Mouse (Mus musculus) liver, embryonic 12.5 days (tissue): ENCODE results near the gene Ang. TPM values are rescaled to one million over a fixed set of nuclear protein-coding genes. Genes with fewer than 3 reads are reported as not detected.
A peak's percentile ranks its signal among the peaks of the same experiment; 100 is the strongest.

Experiments
- ATAC-seq: fragments of 200-750 bp; cut with Nextera tagmentation; 2 replicates; pipeline ENCODE4 v1.8.0; 2017; ENCODE audit warnings: moderate number of reproducible peaks, mild to moderate bottlenecking, moderate library complexity
- H3K27ac ChIP-seq: fragments of 300-500 bp; sonication (generic); 2 replicates; pipeline ENCODE4 v1.5.1; 2016; ENCODE audit warnings: mild to moderate bottlenecking
- H3K27me3 ChIP-seq: fragments of 300-500 bp; sonication (generic); replicated peaks from 2 replicates; pipeline ENCODE4 v1.6.1; 2016; ENCODE audit warnings: mild to moderate bottlenecking, moderate library complexity
- H3K36me3 ChIP-seq: fragments of 300-500 bp; sonication (generic); 2 replicates; pipeline ENCODE4 v1.6.1; 2016; ENCODE audit warnings: mild to moderate bottlenecking, moderate library complexity
- H3K4me1 ChIP-seq: fragments of 300-500 bp; sonication (generic); 2 replicates; pipeline ENCODE4 v1.6.1; 2016
- H3K4me2 ChIP-seq: fragments of 300-500 bp; sonication (generic); 2 replicates; pipeline ENCODE4 v1.6.1; 2016; ENCODE audit warnings: mild to moderate bottlenecking, moderate library complexity
- H3K4me3 ChIP-seq: fragments of 300-500 bp; sonication (generic); 2 replicates; pipeline ENCODE4 v1.5.1; 2016; ENCODE audit warnings: mild to moderate bottlenecking, moderate library complexity
- H3K9ac ChIP-seq: fragments of 300-500 bp; sonication (generic); 2 replicates; pipeline ENCODE4 v1.6.1; 2016; ENCODE audit warnings: mild to moderate bottlenecking, moderate library complexity
- H3K9me3 ChIP-seq: fragments of 300-500 bp; sonication (generic); replicated peaks from 2 replicates; pipeline ENCODE4 v1.6.1; 2016; ENCODE audit warnings: mild to moderate bottlenecking, moderate library complexity
- WGBS: fragments of 180-500 bp; shearing (Covaris S2); methylation state at CpG from one replicate; pipeline ENCODE4 v1.1.7; 2016; ENCODE audit not compliant: insufficient replicate concordance; 5-methylcytosine and 5-hydroxymethylcytosine counted together
- polyA plus RNA-seq: library from polyadenylated mRNA; unstranded; fragments of >200 nt; fragmentation: Nextera tagmentation; extraction: Ambion mirVana; gene quantifications from 2 replicates; pipeline ENCODE4 v1.2.1, GENCODE M21; 2016

Ang gene
- polyA plus RNA-seq, result 2.6 and 3.5 TPM in 2 replicates

DNA sequence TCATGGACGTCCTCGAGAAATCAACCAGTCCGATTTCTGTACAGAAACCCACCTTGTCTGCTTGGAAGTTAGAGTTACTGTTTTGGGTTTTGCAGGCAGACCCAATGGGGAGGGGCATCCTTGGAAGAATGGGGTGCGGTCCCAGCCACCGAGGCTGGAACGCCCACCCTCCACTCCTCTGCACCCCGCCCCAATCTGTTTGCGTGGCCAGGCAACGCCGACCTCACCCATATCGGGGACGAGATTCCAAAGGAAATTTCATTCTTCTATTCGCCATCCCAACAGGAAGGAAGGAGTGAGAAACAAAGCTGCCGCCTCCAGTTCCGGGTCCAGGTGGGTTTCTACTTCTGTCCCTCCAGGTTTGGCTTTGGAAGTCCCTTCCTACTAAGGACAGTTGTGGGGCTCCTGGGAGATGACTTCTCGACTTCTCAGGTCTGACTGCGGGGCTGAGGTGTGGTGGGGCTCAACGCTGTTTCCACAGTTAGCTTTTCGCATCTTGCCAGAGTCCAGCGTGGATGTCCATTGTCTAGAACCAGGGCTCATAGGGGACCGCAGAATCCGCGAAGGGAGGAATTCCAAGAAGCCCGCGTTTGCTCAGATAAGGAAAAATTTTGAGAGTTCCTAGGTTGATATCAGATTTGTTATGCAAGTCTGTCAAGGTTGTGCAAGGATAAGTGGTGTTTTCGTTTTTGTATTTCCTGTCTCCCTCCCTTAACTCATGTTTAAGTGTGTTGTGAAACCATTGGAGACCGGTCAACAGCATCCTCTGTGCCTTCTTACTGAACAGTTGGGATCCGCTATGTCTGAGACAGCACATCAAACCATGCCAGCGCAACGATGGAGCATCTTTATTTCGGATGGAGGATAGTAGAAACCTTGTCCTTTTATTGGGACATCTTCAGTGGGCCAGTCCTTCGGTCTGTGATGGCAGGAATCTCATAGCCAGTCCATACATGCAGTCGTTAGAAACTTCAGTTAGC, at the start of gene Ang, which contains the start of gene Rnase4:
Gene Ang, plus strand, starts transcription at position 230 of the 980 bp plus-strand sequence.
Gene Rnase4, plus strand, starts transcription at position 157 of the 980 bp plus-strand sequence.
- H3K4me2 ChIP-seq, result peak within 1 kb of the TSS; percentile 95
- H3K27me3 ChIP-seq, result no peaks in the 10 kb centered on the region
- ATAC-seq, result no peak
- no peaks in the 10 kb centered on the region for H3K36me3 ChIP-seq
- peak within 1 kb of the TSS; percentile 89 for H3K27ac ChIP-seq
- 7% methylated on average over 33 of the region's 33 CpGs for WGBS
- H3K4me3 ChIP-seq, result peak within 1 kb of the TSS; percentile 79
- no peaks in the 10 kb centered on the region for H3K9me3 ChIP-seq
- peaks cover 51% of the 10 kb centered on the region for H3K4me1 ChIP-seq
- peak within 1 kb of the TSS; percentile 76 for H3K9ac ChIP-seq

DNA sequence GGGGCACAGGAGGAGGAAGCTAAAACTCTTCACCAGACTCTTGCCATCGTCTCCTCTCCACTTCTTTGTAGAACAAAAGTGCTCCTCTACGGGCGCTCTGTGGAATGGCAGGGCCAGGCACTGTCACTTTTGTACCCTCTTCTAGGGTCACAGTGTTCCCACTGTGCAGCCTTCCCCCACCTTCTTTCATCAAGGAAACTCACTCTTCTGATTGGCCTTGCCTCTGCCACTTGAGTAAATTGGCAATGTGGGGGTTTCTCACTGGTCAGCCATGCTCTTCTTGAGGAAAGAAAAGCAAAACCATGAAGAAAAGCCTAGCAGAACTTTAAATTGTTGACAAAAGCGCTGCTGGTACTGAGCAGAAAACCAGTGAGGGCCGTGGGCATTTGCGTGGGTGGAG, 49.2 kb upstream of the Ang start, which contains the start of gene Rnase9:
Gene Rnase9, minus strand, starts transcription at position 101 of the 400 bp plus-strand sequence.
- 69% methylated on average over 6 of the region's 6 CpGs for WGBS
- ATAC-seq, result no peak
- H3K9ac ChIP-seq, result no peak within 1 kb of the TSS

DNA sequence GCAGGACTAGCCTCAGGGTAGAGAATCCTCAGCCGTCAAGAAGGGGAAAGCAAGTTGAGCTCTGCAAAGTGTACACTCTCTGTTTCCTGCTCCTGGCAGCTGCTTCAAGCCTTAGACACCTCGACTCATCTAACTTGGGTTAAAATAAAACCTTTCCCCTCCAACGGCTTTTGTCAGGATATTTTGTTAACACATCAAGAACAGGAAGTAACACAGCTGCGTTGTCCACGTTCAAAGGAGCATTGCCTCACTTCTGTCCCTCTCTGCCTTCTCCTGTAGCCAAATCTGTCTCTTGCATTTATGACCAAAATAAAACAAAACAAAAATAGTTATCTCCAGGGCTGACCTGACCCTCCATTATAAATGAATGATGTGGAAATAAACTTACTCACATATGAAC, 43.1 kb upstream of the Ang start:
- Histone ChIP-seq H3K9ac (no peak overlapping the region), H3K9me3 (no peaks in the 10 kb centered on the region), H3K4me2 (no peak overlapping the region), H3K27me3 (no peaks in the 10 kb centered on the region), H3K4me1 (no peaks in the 10 kb centered on the region), H3K27ac (no peak overlapping the region), H3K4me3 (no peak overlapping the region), H3K36me3 (no peaks in the 10 kb centered on the region)
- ATAC-seq, result no peak
- WGBS, result 20% methylated on average over 5 of the region's 5 CpGs

More for the DNA sequence above, 49.2 kb upstream of the Ang start, which contains the start of gene Rnase9:
- Histone ChIP-seq H3K4me2 (no peak within 1 kb of the TSS), H3K9me3 (no peaks in the 10 kb centered on the region), H3K27ac (no peak within 1 kb of the TSS), H3K27me3 (no peaks in the 10 kb centered on the region), H3K36me3 (no peaks in the 10 kb centered on the region), H3K4me1 (no peaks in the 10 kb centered on the region), H3K4me3 (no peak within 1 kb of the TSS)

DNA sequence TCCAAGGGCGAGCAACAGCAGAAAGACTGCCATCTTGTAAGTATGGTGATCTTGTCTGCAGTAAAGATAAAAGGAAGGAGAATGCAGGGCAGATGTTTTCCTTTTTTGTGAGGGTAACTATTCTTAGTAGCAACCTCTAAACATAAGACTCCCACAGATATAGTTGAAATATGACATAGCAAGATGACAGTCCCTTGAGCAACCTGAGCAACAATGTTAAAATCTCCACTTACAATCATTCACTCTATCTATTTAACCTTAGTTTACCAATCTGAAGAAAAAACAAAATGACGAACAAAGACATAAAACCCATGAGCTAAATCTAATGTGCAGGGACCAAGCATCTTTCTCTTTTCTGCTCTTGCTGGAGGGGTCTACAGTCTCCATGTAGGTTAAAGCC, 40.9 kb upstream of the Ang start, which contains the start of gene Rnase11:
Gene Rnase11, minus strand, starts transcription at position 101 of the 400 bp plus-strand sequence.
- Histone ChIP-seq H3K9ac (no peak within 1 kb of the TSS), H3K4me1 (peaks cover 6% of the 10 kb centered on the region; the same call in 1 of the 2 replicates), H3K4me3 (no peak within 1 kb of the TSS), H3K4me2 (no peak within 1 kb of the TSS), H3K36me3 (no peaks in the 10 kb centered on the region), H3K9me3 (no peaks in the 10 kb centered on the region), H3K27me3 (no peaks in the 10 kb centered on the region), H3K27ac (no peak within 1 kb of the TSS)
- ATAC-seq, result no peak
- WGBS, result 61% methylated on average over 2 of the region's 2 CpGs

DNA sequence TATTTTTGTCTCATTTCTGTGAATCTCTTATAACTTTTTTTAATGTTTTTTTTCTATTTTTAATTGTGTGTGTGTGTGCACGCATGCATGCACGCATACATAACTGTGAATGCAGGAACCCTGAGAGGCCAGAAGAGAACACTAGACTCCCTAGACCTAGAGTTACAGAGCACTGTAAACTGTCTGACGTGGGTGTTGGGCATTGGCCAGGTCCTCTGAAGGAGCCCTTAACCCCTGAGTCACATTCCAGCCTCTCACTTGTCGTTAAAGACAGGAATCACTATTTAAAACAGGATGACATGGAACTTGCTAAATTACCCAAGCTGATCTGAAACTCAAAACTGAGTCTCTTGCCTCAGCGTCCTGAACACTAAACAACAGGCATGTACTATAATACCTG, 39.0 kb upstream of the Ang start:
- Histone ChIP-seq H3K27me3 (no peaks in the 10 kb centered on the region), H3K4me3 (no peak overlapping the region), H3K27ac (no peak overlapping the region), H3K9ac (no peak overlapping the region), H3K4me1 (peaks cover 7% of the 10 kb centered on the region; the same call in 1 of the 2 replicates), H3K36me3 (no peaks in the 10 kb centered on the region), H3K9me3 (no peaks in the 10 kb centered on the region), H3K4me2 (no peak overlapping the region)
- no peak for ATAC-seq
- WGBS, result 71% methylated on average over 5 of the region's 5 CpGs

DNA sequence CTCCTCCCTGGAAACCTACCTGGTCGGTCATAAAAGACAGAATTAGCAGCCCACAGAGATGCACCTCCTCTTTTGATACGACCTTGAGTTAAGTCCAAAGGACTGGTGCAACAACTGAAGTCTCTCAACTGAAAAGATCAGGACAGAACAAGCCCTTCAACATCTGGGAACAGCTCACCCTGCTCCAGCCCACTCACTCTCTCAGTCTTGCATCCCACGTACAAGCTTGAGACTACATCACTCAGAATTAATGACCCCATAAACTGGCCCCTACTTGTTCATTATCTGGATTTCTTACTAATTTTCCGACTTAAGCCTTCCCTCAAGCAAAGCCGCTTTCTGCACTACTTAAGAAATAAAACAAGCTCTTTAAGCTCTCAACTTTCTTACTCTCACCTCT, 37.8 kb upstream of the Ang start:
- Histone ChIP-seq H3K4me2 (no peak overlapping the region), H3K9me3 (no peaks in the 10 kb centered on the region), H3K27me3 (no peaks in the 10 kb centered on the region), H3K36me3 (no peaks in the 10 kb centered on the region), H3K4me3 (no peak overlapping the region), H3K4me1 (peaks cover 17% of the 10 kb centered on the region; the same call in 1 of the 2 replicates), H3K27ac (no peak overlapping the region), H3K9ac (no peak overlapping the region)
- 60% methylated on average over 5 of the region's 5 CpGs for WGBS
- no peak for ATAC-seq

DNA sequence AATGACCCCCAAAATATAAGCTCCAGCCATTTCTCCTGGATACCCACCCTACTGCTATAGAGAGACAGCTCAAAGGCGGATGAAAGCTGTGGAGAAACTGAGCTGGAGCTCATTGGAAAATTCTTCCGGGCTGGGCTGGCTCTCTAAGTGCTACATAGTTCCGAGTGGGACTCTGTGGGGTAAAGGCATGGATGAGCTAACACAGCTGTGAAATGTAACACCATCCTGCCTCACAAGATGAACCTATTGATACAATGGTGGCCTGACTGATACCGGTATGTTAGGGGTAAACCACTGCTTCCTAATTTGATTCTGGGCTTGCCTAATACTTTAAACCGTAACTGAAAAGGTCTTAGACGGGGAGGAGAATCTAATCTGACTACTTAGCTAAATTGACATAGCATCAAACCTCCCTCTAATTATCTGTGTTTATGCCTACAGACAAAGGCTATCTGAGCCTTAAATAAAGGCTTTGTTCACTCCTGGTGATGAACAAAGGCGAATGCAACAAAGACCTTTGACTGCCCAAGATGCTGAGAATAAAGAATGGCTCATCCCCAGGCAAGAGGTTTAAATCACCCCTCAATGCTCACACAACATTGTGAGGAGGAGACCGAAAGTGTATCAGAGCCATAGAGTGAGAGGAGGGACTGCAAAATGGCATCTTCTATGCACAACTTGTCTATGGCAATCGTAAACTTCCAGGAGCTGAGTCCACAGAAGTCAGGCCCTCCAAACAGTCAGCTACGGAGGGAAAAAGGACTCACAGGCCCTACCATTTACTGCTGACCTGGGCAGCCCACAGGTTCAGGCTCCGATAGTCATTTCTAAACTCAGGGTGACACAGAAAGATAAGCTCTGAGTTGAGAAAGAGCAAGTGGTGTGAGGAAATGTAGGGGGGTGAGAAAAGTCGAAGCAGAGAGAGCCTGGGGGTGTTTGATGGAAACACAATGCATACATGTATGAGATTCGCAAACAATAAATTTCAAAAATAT, 36.4 kb upstream of the Ang start:
- 0 out of 2 replicates have a peak, but pooled peaks have one; percentile 40 for ATAC-seq
- WGBS, result 48% methylated on average over 13 of the region's 13 CpGs
- no peak overlapping the region for H3K4me2 ChIP-seq
- H3K9me3 ChIP-seq, result no peaks in the 10 kb centered on the region
- H3K27ac ChIP-seq, result no peak overlapping the region
- H3K36me3 ChIP-seq, result no peaks in the 10 kb centered on the region
- no peak overlapping the region for H3K4me3 ChIP-seq
- no peak overlapping the region for H3K9ac ChIP-seq
- no peaks in the 10 kb centered on the region for H3K27me3 ChIP-seq
- H3K4me1 ChIP-seq, result peaks cover 17% of the 10 kb centered on the region; the same call in 1 of the 2 replicates

DNA sequence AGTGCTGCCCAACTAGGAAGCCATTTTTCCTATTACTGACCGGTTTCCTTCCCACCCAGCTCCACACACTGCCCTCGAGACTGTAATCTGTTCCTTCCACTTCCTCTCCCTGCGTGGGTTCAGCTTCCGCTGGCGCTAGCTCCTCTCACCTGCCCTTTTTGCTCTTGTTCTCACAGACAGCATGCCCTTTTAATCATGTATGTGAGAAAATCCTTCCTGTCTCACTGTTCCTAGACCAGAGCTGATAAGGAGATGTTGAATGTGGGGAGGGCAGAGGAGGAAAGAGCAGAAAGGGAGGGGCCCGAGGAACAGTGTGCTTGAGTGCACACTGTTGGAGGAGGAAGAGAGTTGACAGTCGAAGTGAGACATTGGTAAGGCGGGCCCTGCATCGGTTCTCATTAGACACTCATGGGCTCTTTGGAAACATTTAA, 33.5 kb upstream of the Ang start, which contains the start of gene Rnase12:
Gene Rnase12, minus strand, starts transcription at position 261 of the 431 bp plus-strand sequence.
- Histone ChIP-seq H3K36me3 (no peaks in the 10 kb centered on the region), H3K9ac (no peak within 1 kb of the TSS), H3K4me2 (peak within 1 kb of the TSS; percentile 44), H3K4me3 (no peak within 1 kb of the TSS), H3K27me3 (no peaks in the 10 kb centered on the region), H3K27ac (no peak within 1 kb of the TSS), H3K4me1 (peaks cover 22% of the 10 kb centered on the region), H3K9me3 (no peaks in the 10 kb centered on the region)
- 11% methylated on average over 9 of the region's 9 CpGs for WGBS
- ATAC-seq, result peak; percentile 64; the same call in 1 of the 2 replicates

DNA sequence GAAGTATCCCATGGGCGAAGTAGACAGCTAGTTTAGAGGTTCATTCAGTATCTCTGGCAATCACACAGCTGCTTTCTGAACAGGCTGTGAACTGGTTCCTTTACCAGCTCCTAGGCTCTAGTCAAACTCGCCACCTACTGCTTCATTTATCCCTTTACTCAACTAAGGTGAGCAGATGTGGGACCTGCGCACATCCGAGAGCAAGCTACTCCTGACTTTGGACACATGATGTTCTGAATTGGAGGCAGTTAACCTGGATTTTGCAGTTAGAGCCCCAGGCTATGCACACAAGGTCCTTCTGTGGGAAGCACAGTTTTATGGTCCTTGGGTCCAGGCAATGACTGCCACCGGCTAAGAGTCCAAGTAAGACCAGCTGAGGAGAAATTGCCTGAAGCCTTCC, 30.2 kb upstream of the Ang start:
- 75% methylated on average over 5 of the region's 5 CpGs for WGBS
- no peaks in the 10 kb centered on the region for H3K9me3 ChIP-seq
- no peak for ATAC-seq

DNA sequence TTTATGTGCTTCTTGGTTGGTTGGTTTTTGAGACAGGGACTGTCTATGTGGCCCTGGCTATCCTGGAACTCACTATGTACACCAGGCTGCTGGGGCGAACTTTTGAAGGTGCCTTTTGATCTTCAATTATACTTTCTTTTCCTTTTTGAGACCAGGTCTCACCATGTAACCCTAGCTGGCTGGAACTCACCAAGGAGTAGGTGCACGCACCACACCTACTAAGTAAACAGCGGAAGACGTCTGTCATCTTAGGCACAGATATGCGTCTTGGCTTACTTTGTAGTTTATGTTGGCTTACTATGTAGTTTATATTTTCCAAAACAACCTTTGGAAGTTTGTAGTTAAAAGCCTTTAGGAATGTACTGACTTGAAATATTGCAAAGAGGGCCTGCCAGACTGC, 22.0 kb upstream of the Ang start:
- H3K27me3 ChIP-seq, result peaks cover 25% of the 10 kb centered on the region; the same call in 1 of the 2 replicates
- 74% methylated on average over 5 of the region's 5 CpGs for WGBS
- no peaks in the 10 kb centered on the region for H3K36me3 ChIP-seq
- H3K9ac ChIP-seq, result no peak overlapping the region
- H3K27ac ChIP-seq, result no peak overlapping the region
- ATAC-seq, result no peak
- no peak overlapping the region for H3K4me2 ChIP-seq
- peaks cover 15% of the 10 kb centered on the region for H3K4me1 ChIP-seq
- H3K9me3 ChIP-seq, result no peaks in the 10 kb centered on the region
- H3K4me3 ChIP-seq, result no peak overlapping the region

More for the DNA sequence above, 30.2 kb upstream of the Ang start:
- Histone ChIP-seq H3K9ac (no peak overlapping the region), H3K27ac (no peak overlapping the region), H3K4me1 (peaks cover 25% of the 10 kb centered on the region), H3K36me3 (no peaks in the 10 kb centered on the region), H3K4me2 (no peak overlapping the region), H3K27me3 (no peaks in the 10 kb centered on the region), H3K4me3 (no peak overlapping the region)

DNA sequence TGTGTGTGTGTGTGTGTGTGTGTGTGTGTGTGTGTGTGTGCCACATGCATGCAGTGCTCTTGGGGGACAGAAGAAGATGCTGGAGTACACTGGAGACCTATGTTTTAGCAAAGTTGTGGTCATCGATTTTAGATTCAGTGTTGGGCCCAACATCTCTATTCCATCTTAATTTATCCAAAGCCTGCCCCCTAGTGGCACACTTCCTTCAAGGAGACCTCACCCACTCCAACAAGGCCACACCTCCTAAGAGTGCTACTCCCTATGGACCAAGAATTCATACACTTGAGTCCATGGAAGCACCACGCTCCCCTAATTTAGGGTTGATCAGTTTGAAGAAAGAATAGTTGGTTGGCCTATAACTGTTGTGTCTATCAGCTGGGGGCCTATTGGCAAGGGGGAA, 21.3 kb upstream of the Ang start:
- H3K27me3 ChIP-seq, result peaks cover 29% of the 10 kb centered on the region; the same call in 1 of the 2 replicates
- no peak overlapping the region for H3K27ac ChIP-seq
- no peaks in the 10 kb centered on the region for H3K36me3 ChIP-seq
- peaks cover 13% of the 10 kb centered on the region for H3K4me1 ChIP-seq
- 62% methylated on average over 2 of the region's 2 CpGs for WGBS
- no peak overlapping the region for H3K4me2 ChIP-seq
- no peaks in the 10 kb centered on the region for H3K9me3 ChIP-seq
- H3K9ac ChIP-seq, result no peak overlapping the region
- ATAC-seq, result no peak
- no peak overlapping the region for H3K4me3 ChIP-seq
